Mouse (Mus musculus): Measurements from ENCODE around the gene Dnaja2.

Gene Dnaja2

GRCm38 (mm10) chr8:85556986-85557600 lies 1.9 kb upstream of the Dnaja2 start:
- peak; percentile 75 for DNase-seq (ENCODE audit: low read depth, low spot score)

GRCm38 (mm10) chr8:85554391-85555180 lies 558 bp downstream of the Dnaja2 start:
- peak; percentile 67 for DNase-seq (ENCODE audit: low read depth, low spot score)

GRCm38 (mm10) chr8:85551934-85552333 lies 3.2 kb downstream of the Dnaja2 start:
- DNase-seq (ENCODE audit: low read depth, low spot score) = no peak

GRCm38 (mm10) chr8:85536332-85536731 lies 18.8 kb downstream of the Dnaja2 start:
- DNase-seq (ENCODE audit: low read depth, low spot score) = no peak

- DNase-seq (ENCODE audit: low read depth, low spot score) = no peak
Observed at GRCm38 (mm10) chr8:85534163-85534562, 21.0 kb downstream of the Dnaja2 start.

GRCm38 (mm10) chr8:85533434-85533833 lies 21.7 kb downstream of the Dnaja2 start:
- DNase-seq (ENCODE audit: low read depth, low spot score) = no peak

- DNase-seq (ENCODE audit: low read depth, low spot score) = no peak
Observed at GRCm38 (mm10) chr8:85532843-85533242, 22.3 kb downstream of the Dnaja2 start.

GRCm38 (mm10) chr8:85531471-85531870 lies 23.7 kb downstream of the Dnaja2 start:
- DNase-seq (ENCODE audit: low read depth, low spot score) = peak; percentile 33

GRCm38 (mm10) chr8:85530717-85531116 lies 24.4 kb downstream of the Dnaja2 start:
- DNase-seq (ENCODE audit: low read depth, low spot score) = no peak

GRCm38 (mm10) chr8:85528959-85529358 lies 26.2 kb downstream of the Dnaja2 start:
- DNase-seq (ENCODE audit: low read depth, low spot score) = no peak

GRCm38 (mm10) chr8:85526105-85526504 lies 29.0 kb downstream of the Dnaja2 start:
- DNase-seq (ENCODE audit: low read depth, low spot score) = peak; percentile 60

GRCm38 (mm10) chr8:85524086-85524485 lies 31.1 kb downstream of the Dnaja2 start:
- DNase-seq (ENCODE audit: low read depth, low spot score) = no peak

GRCm38 (mm10) chr8:85521332-85521731 lies 33.8 kb downstream of the Dnaja2 start:
- DNase-seq (ENCODE audit: low read depth, low spot score) = no peak

- DNase-seq (ENCODE audit: low read depth, low spot score) = no peak
Observed at GRCm38 (mm10) chr8:85520586-85520985, 34.6 kb downstream of the Dnaja2 start.

- no peak for DNase-seq (ENCODE audit: low read depth, low spot score)
Observed at GRCm38 (mm10) chr8:85517956-85518355, 37.2 kb downstream of the Dnaja2 start.

- no peak for DNase-seq (ENCODE audit: low read depth, low spot score)
Observed at GRCm38 (mm10) chr8:85517336-85517735, 37.8 kb downstream of the Dnaja2 start.

GRCm38 (mm10) chr8:85515391-85515790 lies 39.8 kb downstream of the Dnaja2 start:
- no peak for DNase-seq (ENCODE audit: low read depth, low spot score)

- no peak for DNase-seq (ENCODE audit: low read depth, low spot score)
Observed at GRCm38 (mm10) chr8:85513283-85513682, 41.9 kb downstream of the Dnaja2 start.

GRCm38 (mm10) chr8:85512234-85512633 lies 42.9 kb downstream of the Dnaja2 start:
- DNase-seq (ENCODE audit: low read depth, low spot score) = no peak

GRCm38 (mm10) chr8:85508661-85509060 lies 46.5 kb downstream of the Dnaja2 start:
- DNase-seq (ENCODE audit: low read depth, low spot score) = no peak

GRCm38 (mm10) chr8:85506620-85507019 lies 48.5 kb downstream of the Dnaja2 start:
- no peak for DNase-seq (ENCODE audit: low read depth, low spot score)

GRCm38 (mm10) chr8:85504704-85505103 lies 50.4 kb downstream of the Dnaja2 start:
- no peak for DNase-seq (ENCODE audit: low read depth, low spot score)

- no peak for DNase-seq (ENCODE audit: low read depth, low spot score)
Observed at GRCm38 (mm10) chr8:85503065-85503464, 52.1 kb downstream of the Dnaja2 start.

Data from A20 (cell line).